Mouse (Mus musculus): ENCODE data around the gene Tas1r2. TPM values are rescaled to one million over a fixed set of nuclear protein-coding genes. Genes with fewer than 3 reads are reported as not detected.
A peak's percentile ranks its signal among the peaks of the same experiment; 100 is the strongest.

The Tas1r2 gene
- polyA plus RNA-seq, 1 experiment from 2014 or later = not detected

GRCm38 (mm10) chr4:139619765-139620164, 33.6 kb upstream of the Tas1r2 start:
- H3K9me3 ChIP-seq (replicated peaks; ENCODE audit: control insufficient read depth, low read length) = no peaks in the 10 kb centered on the region
- 47% methylated on average over 6 of the region's 6 CpGs for WGBS (ENCODE audit: insufficient replicate concordance)
- H3K36me3 ChIP-seq (ENCODE audit: control insufficient read depth, insufficient read depth) = no peaks in the 10 kb centered on the region
- H3K27me3 ChIP-seq (ENCODE audit: control insufficient read depth, insufficient read depth, low read depth, low read length) = no peaks in the 10 kb centered on the region
- H3K4me2 ChIP-seq (ENCODE audit: low read depth, low read length) = no peak overlapping the region
- ATAC-seq (ENCODE audit: low read depth) = no peak
- H3K4me1 ChIP-seq (ENCODE audit: control insufficient read depth, low read depth, low read length) = peaks cover 22% of the 10 kb centered on the region
- H3K9ac ChIP-seq (ENCODE audit: low read depth, low read length) = no peak overlapping the region
- no peak overlapping the region for H3K4me3 ChIP-seq (ENCODE audit: low read depth, low read length)
- no peak overlapping the region for H3K27ac ChIP-seq (ENCODE audit: low read length)

DNA sequence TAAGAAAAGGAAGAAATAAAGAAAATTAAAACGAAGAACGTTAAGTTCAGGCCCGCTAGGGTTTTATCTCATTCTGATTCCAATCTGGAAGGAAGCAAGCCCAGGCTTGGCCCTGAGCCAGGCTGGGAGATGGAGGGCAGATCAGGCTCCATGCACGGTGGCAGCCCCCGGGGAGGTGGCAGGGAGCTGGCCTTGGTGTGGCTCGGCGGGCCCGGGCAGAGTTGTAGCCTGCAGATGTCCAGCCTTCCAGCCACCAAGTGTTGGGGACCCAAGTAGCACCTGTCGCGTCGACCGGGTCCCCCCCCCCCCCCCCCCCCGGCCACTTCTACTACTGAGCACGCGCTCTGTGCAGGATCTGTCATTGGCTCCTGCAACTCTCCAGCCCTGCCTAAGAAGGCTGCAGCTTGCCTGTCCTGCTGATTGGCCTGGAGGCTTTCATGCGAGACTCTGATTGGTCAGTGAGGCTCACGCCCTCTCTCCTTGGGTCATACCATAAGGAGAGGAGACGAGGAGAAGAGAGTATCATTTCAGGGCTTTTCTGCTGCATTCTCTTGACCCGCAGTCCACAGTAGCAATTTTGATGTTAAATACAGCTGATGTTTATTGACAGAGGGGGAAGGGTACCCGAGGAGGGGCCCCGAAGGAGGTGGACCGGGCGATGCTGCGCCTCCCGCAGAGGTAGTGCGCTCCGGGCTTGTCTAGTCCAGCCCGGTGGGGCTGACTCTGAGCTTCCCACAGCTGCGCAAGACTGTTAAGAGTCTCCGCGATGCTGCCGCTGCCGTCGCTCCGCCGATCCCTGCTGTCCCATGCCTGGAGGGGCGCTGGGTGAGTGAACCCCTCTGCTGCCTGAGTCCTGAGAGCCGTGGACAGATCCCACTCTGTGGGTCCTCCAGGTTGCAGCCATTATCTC, 30.7 kb upstream of the Tas1r2 start, which contains the start of gene Aldh4a1:
Aldh4a1 (plus strand) TSS at position 494 of the 910 bp plus-strand sequence.
- Histone ChIP-seq H3K27ac (ENCODE audit: low read length) (peak within 1 kb of the TSS; percentile 85), H3K4me2 (ENCODE audit: low read depth, low read length) (peak within 1 kb of the TSS; percentile 96), H3K4me3 (ENCODE audit: low read depth, low read length) (peak within 1 kb of the TSS; percentile 78), H3K27me3 (ENCODE audit: control insufficient read depth, insufficient read depth, low read depth, low read length) (no peaks in the 10 kb centered on the region), H3K9me3 (replicated peaks; ENCODE audit: control insufficient read depth, low read length) (no peaks in the 10 kb centered on the region), H3K36me3 (ENCODE audit: control insufficient read depth, insufficient read depth) (no peaks in the 10 kb centered on the region), H3K9ac (ENCODE audit: low read depth, low read length) (peak within 1 kb of the TSS; percentile 85), H3K4me1 (ENCODE audit: control insufficient read depth, low read depth, low read length) (peaks cover 17% of the 10 kb centered on the region)
- ATAC-seq (ENCODE audit: low read depth) = peak; percentile 92
- WGBS (ENCODE audit: insufficient replicate concordance) = 1% methylated on average over 35 of the region's 38 CpGs

DNA sequence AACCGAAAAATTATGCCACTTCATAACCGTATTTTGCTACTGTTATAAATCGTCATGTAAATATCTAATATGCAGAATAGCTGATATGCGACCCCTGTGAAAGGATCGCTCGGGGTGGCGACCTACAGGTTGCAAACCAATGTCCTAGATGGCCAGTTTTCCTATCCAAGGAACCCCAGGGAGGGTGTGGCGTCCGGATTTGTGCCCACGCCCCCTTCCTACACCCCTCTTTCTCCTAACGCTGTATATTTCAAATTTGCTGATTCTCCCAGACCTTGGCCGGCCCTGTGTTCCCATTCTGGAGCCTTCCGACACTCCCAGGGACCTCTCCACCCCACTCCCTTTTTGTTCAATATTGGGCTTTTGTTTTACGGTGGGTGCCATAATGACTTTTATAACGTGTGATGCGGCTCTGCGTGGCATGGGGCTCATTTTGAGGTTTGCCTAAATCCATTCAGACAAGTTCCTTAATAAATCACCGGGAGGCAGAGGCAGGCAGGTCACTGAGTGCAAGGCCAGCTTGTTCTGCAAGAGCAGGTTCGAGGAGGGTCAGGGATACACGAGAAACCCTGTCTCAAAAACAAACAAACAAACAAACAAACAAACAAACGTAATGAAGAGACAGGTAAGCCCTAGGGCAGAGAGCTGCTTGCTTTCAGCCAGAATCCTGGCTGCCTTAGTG, 29.8 kb upstream of the Tas1r2 start:
- Histone ChIP-seq H3K9me3 (replicated peaks; ENCODE audit: control insufficient read depth, low read length) (no peaks in the 10 kb centered on the region), H3K9ac (ENCODE audit: low read depth, low read length) (peak overlapping the region; percentile 85), H3K27me3 (ENCODE audit: control insufficient read depth, insufficient read depth, low read depth, low read length) (no peaks in the 10 kb centered on the region), H3K4me3 (ENCODE audit: low read depth, low read length) (peak overlapping the region; percentile 78), H3K36me3 (ENCODE audit: control insufficient read depth, insufficient read depth) (no peaks in the 10 kb centered on the region), H3K4me2 (ENCODE audit: low read depth, low read length) (peak overlapping the region; percentile 96), H3K4me1 (ENCODE audit: control insufficient read depth, low read depth, low read length) (peaks cover 17% of the 10 kb centered on the region), H3K27ac (ENCODE audit: low read length) (peak overlapping the region; percentile 85)
- no peak for ATAC-seq (ENCODE audit: low read depth)
- 18% methylated on average over 21 of the region's 21 CpGs for WGBS (ENCODE audit: insufficient replicate concordance)

DNA sequence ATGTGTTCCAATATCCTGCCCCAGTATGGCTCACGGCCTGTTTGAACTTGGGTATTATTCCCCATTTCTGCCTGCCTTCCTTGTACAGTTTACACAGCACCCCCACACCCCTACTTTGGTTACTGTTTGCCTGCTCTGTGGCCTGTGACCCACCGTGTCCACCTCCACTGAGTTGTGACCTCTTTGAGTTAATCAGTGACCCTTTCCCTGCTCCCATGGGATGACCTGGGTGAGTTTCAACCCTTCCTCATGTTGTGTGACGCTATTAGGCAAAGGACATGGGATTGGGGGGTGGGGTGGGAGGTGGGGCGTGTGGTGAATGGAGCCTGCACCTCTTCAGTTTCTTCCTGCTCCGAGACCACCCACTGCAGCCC, 29.2 kb upstream of the Tas1r2 start:
- Histone ChIP-seq H3K36me3 (ENCODE audit: control insufficient read depth, insufficient read depth) (no peaks in the 10 kb centered on the region), H3K9me3 (replicated peaks; ENCODE audit: control insufficient read depth, low read length) (no peaks in the 10 kb centered on the region), H3K27ac (ENCODE audit: low read length) (peak overlapping the region; percentile 77), H3K4me3 (ENCODE audit: low read depth, low read length) (peak overlapping the region; percentile 78), H3K9ac (ENCODE audit: low read depth, low read length) (no peak overlapping the region; the same call in 1 of the 2 replicates), H3K4me1 (ENCODE audit: control insufficient read depth, low read depth, low read length) (peaks cover 17% of the 10 kb centered on the region), H3K27me3 (ENCODE audit: control insufficient read depth, insufficient read depth, low read depth, low read length) (no peaks in the 10 kb centered on the region), H3K4me2 (ENCODE audit: low read depth, low read length) (peak overlapping the region; percentile 96)
- WGBS (ENCODE audit: insufficient replicate concordance) = 56% methylated on average over 5 of the region's 5 CpGs
- peak; percentile 65 for ATAC-seq (ENCODE audit: low read depth)

DNA sequence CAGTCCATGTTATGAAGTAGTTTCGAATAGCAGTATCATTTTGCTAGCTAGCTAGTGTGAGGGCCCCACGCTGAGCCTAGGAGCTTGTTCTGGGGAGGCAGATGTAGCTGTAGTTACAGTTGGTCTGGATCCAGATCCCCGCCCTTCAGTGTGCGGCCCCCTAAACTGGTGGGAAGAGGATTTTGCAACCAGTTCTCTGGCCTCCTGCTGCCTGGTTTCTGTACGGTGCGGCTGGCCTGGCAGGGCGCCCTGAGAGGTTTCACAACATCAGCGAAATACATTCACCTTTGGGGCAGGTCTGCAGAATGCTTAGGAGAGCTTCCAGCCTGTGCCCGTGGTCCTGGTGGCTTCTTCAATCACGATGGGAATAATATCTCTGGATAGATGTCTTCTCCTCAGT, 28.6 kb upstream of the Tas1r2 start:
- peak; percentile 41 for ATAC-seq (ENCODE audit: low read depth)
- H3K4me2 ChIP-seq (ENCODE audit: low read depth, low read length) = peak overlapping the region; percentile 96

DNA sequence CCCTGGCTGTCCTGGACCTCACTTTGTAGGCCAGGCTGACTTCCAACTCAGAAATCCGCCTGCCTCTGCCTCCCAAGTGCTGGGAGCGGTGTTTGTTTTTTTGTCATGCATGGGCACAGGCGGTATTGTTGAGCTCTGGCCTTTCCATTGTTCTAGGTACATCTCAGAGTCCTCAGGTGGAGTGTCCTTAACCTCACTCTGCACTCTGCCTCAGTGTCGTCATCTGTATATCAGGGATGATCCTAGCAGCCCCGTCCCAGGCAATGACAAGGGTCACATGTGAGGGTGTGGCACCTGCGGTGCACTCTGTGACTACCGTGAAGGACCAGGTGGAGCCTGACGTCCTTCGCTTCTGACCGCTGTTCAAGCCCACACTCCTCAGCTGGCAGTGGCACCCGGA, 26.0 kb upstream of the Tas1r2 start:
- WGBS (ENCODE audit: insufficient replicate concordance) = 73% methylated on average over 11 of the region's 11 CpGs
- H3K36me3 ChIP-seq (ENCODE audit: control insufficient read depth, insufficient read depth) = no peaks in the 10 kb centered on the region
- H3K27ac ChIP-seq (ENCODE audit: low read length) = no peak overlapping the region

More for the DNA sequence above, 28.6 kb upstream of the Tas1r2 start:
- Histone ChIP-seq H3K27me3 (ENCODE audit: control insufficient read depth, insufficient read depth, low read depth, low read length) (no peaks in the 10 kb centered on the region), H3K36me3 (ENCODE audit: control insufficient read depth, insufficient read depth) (no peaks in the 10 kb centered on the region), H3K4me1 (ENCODE audit: control insufficient read depth, low read depth, low read length) (peaks cover 17% of the 10 kb centered on the region), H3K27ac (ENCODE audit: low read length) (peak overlapping the region; percentile 77), H3K9ac (ENCODE audit: low read depth, low read length) (no peak overlapping the region), H3K4me3 (ENCODE audit: low read depth, low read length) (peak overlapping the region; percentile 49), H3K9me3 (replicated peaks; ENCODE audit: control insufficient read depth, low read length) (no peaks in the 10 kb centered on the region)
- 62% methylated on average over 10 of the region's 10 CpGs for WGBS (ENCODE audit: insufficient replicate concordance)

GRCm38 (mm10) chr4:139630171-139630570, 23.2 kb upstream of the Tas1r2 start:
- Histone ChIP-seq H3K27ac (ENCODE audit: low read length) (no peak overlapping the region), H3K4me2 (ENCODE audit: low read depth, low read length) (no peak overlapping the region), H3K4me1 (ENCODE audit: control insufficient read depth, low read depth, low read length) (peaks cover 9% of the 10 kb centered on the region), H3K9ac (ENCODE audit: low read depth, low read length) (no peak overlapping the region), H3K27me3 (ENCODE audit: control insufficient read depth, insufficient read depth, low read depth, low read length) (no peaks in the 10 kb centered on the region), H3K9me3 (replicated peaks; ENCODE audit: control insufficient read depth, low read length) (no peaks in the 10 kb centered on the region), H3K4me3 (ENCODE audit: low read depth, low read length) (no peak overlapping the region), H3K36me3 (ENCODE audit: control insufficient read depth, insufficient read depth) (no peaks in the 10 kb centered on the region)
- ATAC-seq (ENCODE audit: low read depth) = no peak
- WGBS (ENCODE audit: insufficient replicate concordance) = 57% methylated on average over 10 of the region's 10 CpGs

More for the DNA sequence above, 26.0 kb upstream of the Tas1r2 start:
- no peak overlapping the region for H3K4me2 ChIP-seq (ENCODE audit: low read depth, low read length)
- H3K4me1 ChIP-seq (ENCODE audit: control insufficient read depth, low read depth, low read length) = peaks cover 12% of the 10 kb centered on the region
- H3K27me3 ChIP-seq (ENCODE audit: control insufficient read depth, insufficient read depth, low read depth, low read length) = no peaks in the 10 kb centered on the region
- H3K9ac ChIP-seq (ENCODE audit: low read depth, low read length) = no peak overlapping the region
- H3K4me3 ChIP-seq (ENCODE audit: low read depth, low read length) = no peak overlapping the region
- no peak for ATAC-seq (ENCODE audit: low read depth)
- H3K9me3 ChIP-seq (replicated peaks; ENCODE audit: control insufficient read depth, low read length) = no peaks in the 10 kb centered on the region

DNA sequence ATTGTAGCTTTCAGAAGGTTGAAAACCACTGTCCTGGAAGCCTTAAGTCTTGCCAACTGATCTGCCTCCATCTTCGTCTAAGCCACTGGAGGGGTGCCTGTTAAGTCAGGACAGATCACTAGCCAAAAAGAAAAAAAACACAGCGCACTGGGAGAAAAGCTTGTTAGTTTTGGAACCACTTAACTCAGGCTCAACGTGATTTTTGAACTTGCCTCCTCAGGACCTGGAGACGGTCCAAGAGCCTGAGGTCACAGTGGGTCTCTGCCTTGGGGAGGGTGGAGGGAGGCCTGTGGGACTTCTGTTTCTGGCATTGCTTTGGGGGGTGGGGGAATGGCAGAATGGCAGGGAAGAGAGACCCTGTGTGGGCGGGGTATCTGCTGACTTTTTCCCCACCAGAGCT, 22.2 kb upstream of the Tas1r2 start:
- no peaks in the 10 kb centered on the region for H3K9me3 ChIP-seq (replicated peaks; ENCODE audit: control insufficient read depth, low read length)
- WGBS (ENCODE audit: insufficient replicate concordance) = 55% methylated on average over 5 of the region's 5 CpGs
- peaks cover 6% of the 10 kb centered on the region for H3K4me1 ChIP-seq (ENCODE audit: control insufficient read depth, low read depth, low read length)
- no peak overlapping the region for H3K4me3 ChIP-seq (ENCODE audit: low read depth, low read length)
- H3K9ac ChIP-seq (ENCODE audit: low read depth, low read length) = no peak overlapping the region
- no peak overlapping the region for H3K27ac ChIP-seq (ENCODE audit: low read length)
- H3K4me2 ChIP-seq (ENCODE audit: low read depth, low read length) = no peak overlapping the region
- no peaks in the 10 kb centered on the region for H3K36me3 ChIP-seq (ENCODE audit: control insufficient read depth, insufficient read depth)
- no peak for ATAC-seq (ENCODE audit: low read depth)
- H3K27me3 ChIP-seq (ENCODE audit: control insufficient read depth, insufficient read depth, low read depth, low read length) = no peaks in the 10 kb centered on the region

Data from liver, embryonic 16.5 days (tissue).